In genomic region chr12:12607995-12608394, GRCm38 (mm10) we compare ENCODE assay signal across 19 mouse cellular contexts.
DNase-seq lines count a peak whose midpoint lies in the region; ATAC-seq and TF ChIP-seq lines count a peak whose summit lies in the region.
"Had no signal": no experiment of that assay in that cellular context is flagged by ENCODE, and none has a peak within 500 bp of the region (broad histone marks: within the 10 kb centered on the region; RNA-seq: fewer than 3 reads in every experiment).

No protein-coding gene starts in this region.

- WGBS in forebrain, postnatal 0 days = 57% methylated on average over 4 of the region's 4 CpGs
- 80% methylated on average over 4 of the region's 4 CpGs for whole genome bisulfite sequencing in forebrain, embryonic 13.5 days
- WGBS in heart, embryonic 13.5 days = 65% methylated on average over 4 of the region's 4 CpGs
- 65% methylated on average over 4 of the region's 4 CpGs for WGBS in midbrain, embryonic 16.5 days
- WGBS in midbrain, embryonic 10.5 days = 95% methylated on average over 4 of the region's 4 CpGs

- H3K27ac ChIP-seq in forebrain, postnatal 0 days (ENCODE audit: low read depth, low read length) = no peak overlapping the region
- no peak overlapping the region for H3K27ac ChIP-seq in forebrain, embryonic 13.5 days
- peak overlapping the region; percentile 55 for H3K27ac ChIP-seq in heart, embryonic 13.5 days (replicated peaks)
- H3K27ac ChIP-seq in midbrain, embryonic 16.5 days (ENCODE audit: low read length) = peak overlapping the region; percentile 24; the same call in 1 of the 2 replicates
- H3K27ac ChIP-seq in midbrain, embryonic 10.5 days (replicated peaks) = no peak overlapping the region
- H3K27ac ChIP-seq: embryonic facial prominence, embryonic 10.5 days; hindbrain, embryonic 12.5 days; limb, embryonic 12.5 days had no signal

- no peak overlapping the region for H3K9ac ChIP-seq in forebrain, postnatal 0 days
- H3K9ac ChIP-seq in forebrain, embryonic 13.5 days = no peak overlapping the region
- 0 out of 2 replicates have a peak overlapping the region, but pooled peaks have one; percentile 19 for H3K9ac ChIP-seq in heart, embryonic 13.5 days
- no peak overlapping the region for H3K9ac ChIP-seq in midbrain, embryonic 16.5 days (ENCODE audit: low read depth, low read length)
- H3K9ac ChIP-seq: hindbrain, embryonic 12.5 days; limb, embryonic 12.5 days; liver, postnatal 0 days had no signal

- H3K27me3 ChIP-seq in forebrain, postnatal 0 days (ENCODE audit: insufficient read depth, low read length) = no peaks in the 10 kb centered on the region
- no peaks in the 10 kb centered on the region for H3K27me3 ChIP-seq in forebrain, embryonic 13.5 days
- no peaks in the 10 kb centered on the region for H3K27me3 ChIP-seq in heart, embryonic 13.5 days (replicated peaks)
- H3K27me3 ChIP-seq in midbrain, embryonic 16.5 days (ENCODE audit: control insufficient read depth, insufficient read depth, low read depth, low read length) = no peaks in the 10 kb centered on the region
- no peaks in the 10 kb centered on the region for H3K27me3 ChIP-seq in midbrain, embryonic 10.5 days (ENCODE audit: low read depth, poor library complexity, severe bottlenecking)
- H3K27me3 ChIP-seq: hindbrain, embryonic 12.5 days; limb, embryonic 12.5 days had no signal

- no peak overlapping the region for H3K4me2 ChIP-seq in forebrain, postnatal 0 days (ENCODE audit: low read depth)
- H3K4me2 ChIP-seq in forebrain, embryonic 13.5 days = no peak overlapping the region
- H3K4me2 ChIP-seq in heart, embryonic 13.5 days = no peak overlapping the region
- no peak overlapping the region for H3K4me2 ChIP-seq in midbrain, embryonic 16.5 days (ENCODE audit: low read length)
- H3K4me2 ChIP-seq: hindbrain, embryonic 12.5 days; limb, embryonic 12.5 days; liver, embryonic 11.5 days had no signal

- no peaks in the 10 kb centered on the region for H3K36me3 ChIP-seq in forebrain, postnatal 0 days (ENCODE audit: insufficient read depth)
- H3K36me3 ChIP-seq in forebrain, embryonic 13.5 days (ENCODE audit: poor library complexity, severe bottlenecking) = no peaks in the 10 kb centered on the region
- H3K36me3 ChIP-seq in heart, embryonic 13.5 days = no peaks in the 10 kb centered on the region
- H3K36me3 ChIP-seq in midbrain, embryonic 16.5 days (ENCODE audit: control insufficient read depth, insufficient read depth, low read length) = no peaks in the 10 kb centered on the region
- no peaks in the 10 kb centered on the region for H3K36me3 ChIP-seq in midbrain, embryonic 10.5 days
- H3K36me3 ChIP-seq: embryonic facial prominence, embryonic 10.5 days; hindbrain, embryonic 12.5 days; limb, embryonic 12.5 days had no signal

- H3K4me1 ChIP-seq in forebrain, postnatal 0 days (ENCODE audit: insufficient read depth) = no peaks in the 10 kb centered on the region
- H3K4me1 ChIP-seq in forebrain, embryonic 13.5 days = no peaks in the 10 kb centered on the region
- peaks cover 11% of the 10 kb centered on the region for H3K4me1 ChIP-seq in heart, embryonic 13.5 days
- 0 out of 2 replicates have a peak, but pooled peaks cover 4% of the 10 kb centered on the region for H3K4me1 ChIP-seq in midbrain, embryonic 16.5 days (ENCODE audit: control insufficient read depth, insufficient read depth, low read length)
- peaks cover 6% of the 10 kb centered on the region for H3K4me1 ChIP-seq in midbrain, embryonic 10.5 days
- H3K4me1 ChIP-seq: limb, embryonic 12.5 days had no signal

- no peak overlapping the region for H3K4me3 ChIP-seq in forebrain, postnatal 0 days (ENCODE audit: low read depth, low read length)
- H3K4me3 ChIP-seq in forebrain, embryonic 13.5 days = no peak overlapping the region
- no peak overlapping the region for H3K4me3 ChIP-seq in heart, embryonic 13.5 days
- no peak overlapping the region for H3K4me3 ChIP-seq in midbrain, embryonic 16.5 days (ENCODE audit: low read depth, low read length)
- H3K4me3 ChIP-seq in midbrain, embryonic 10.5 days = no peak overlapping the region
- H3K4me3 ChIP-seq: embryonic facial prominence, embryonic 10.5 days; hindbrain, embryonic 12.5 days; limb, embryonic 12.5 days had no signal

- intact Hi-C loops in heart, postnatal 10 days (cut with DNase I) = no loop called here

- peak; percentile 48 for DNase-seq in forebrain, postnatal 0 days
- no peak for DNase-seq in heart, postnatal 10 days
- DNase-seq in midbrain, embryonic 10.5 days (ENCODE audit: low spot score) = no peak
- no peak for DNase-seq in cerebellum, postnatal 4 days (ENCODE audit: low spot score in 2 of 2)
- DNase-seq: adrenal gland, postnatal 25 days; cerebellum, adult 11 months; cerebellum, adult 9-11 months; gastrocnemius, postnatal 36 days; kidney, adult 18-20 months; kidney, postnatal 4 days; liver, postnatal 0 days; lung, postnatal 14 days had no signal

- peak; percentile 70 for ATAC-seq in forebrain, postnatal 0 days
- no peak for ATAC-seq in forebrain, embryonic 13.5 days
- ATAC-seq in heart, embryonic 13.5 days (ENCODE audit: extremely low read depth, insufficient number of reproducible peaks, low FRiP score, low TSS enrichment) = no peak
- ATAC-seq in midbrain, embryonic 16.5 days = peak; percentile 62; the same call in 1 of the 2 replicates
- ATAC-seq: liver, postnatal 0 days had no signal

- H3K9me3 ChIP-seq in forebrain, postnatal 0 days (ENCODE audit: low read length) = no peaks in the 10 kb centered on the region
- H3K9me3 ChIP-seq in forebrain, embryonic 13.5 days (replicated peaks) = no peaks in the 10 kb centered on the region
- H3K9me3 ChIP-seq in heart, embryonic 13.5 days = no peaks in the 10 kb centered on the region
- H3K9me3 ChIP-seq in midbrain, embryonic 16.5 days (replicated peaks; ENCODE audit: control insufficient read depth, low read length, poor library complexity, severe bottlenecking) = no peaks in the 10 kb centered on the region
- H3K9me3 ChIP-seq in midbrain, embryonic 10.5 days (replicated peaks) = no peaks in the 10 kb centered on the region
- H3K9me3 ChIP-seq: embryonic facial prominence, embryonic 10.5 days; hindbrain, embryonic 12.5 days; limb, embryonic 12.5 days had no signal

- TF ChIP-seq CTCF in forebrain, postnatal 0 days (IDR thresholded peaks at IDR 0.05; ENCODE audit: low read depth) = no peak

Comparison
In these comparisons a context has a peak if more than half of its experiments do, and no peak if none do; other contexts are left out.
1. ATAC-seq: peak in forebrain, postnatal 0 days (single experiment) and midbrain, embryonic 16.5 days (single experiment); none in forebrain, embryonic 13.5 days (single experiment) and heart, embryonic 13.5 days (single experiment).
2. H3K27ac ChIP-seq: peak in heart, embryonic 13.5 days (single experiment) and midbrain, embryonic 16.5 days (single experiment); none in forebrain, postnatal 0 days (single experiment), forebrain, embryonic 13.5 days (single experiment) and midbrain, embryonic 10.5 days (single experiment).